Mouse (Mus musculus) embryo, embryonic 11 days (tissue): ENCODE results near the gene Tmem265.

Experiments used
- DNase-seq: peaks from one replicate; pipeline ENCODE4 v3.0.0-alpha.2; 2015

The Tmem265 gene

DNA sequence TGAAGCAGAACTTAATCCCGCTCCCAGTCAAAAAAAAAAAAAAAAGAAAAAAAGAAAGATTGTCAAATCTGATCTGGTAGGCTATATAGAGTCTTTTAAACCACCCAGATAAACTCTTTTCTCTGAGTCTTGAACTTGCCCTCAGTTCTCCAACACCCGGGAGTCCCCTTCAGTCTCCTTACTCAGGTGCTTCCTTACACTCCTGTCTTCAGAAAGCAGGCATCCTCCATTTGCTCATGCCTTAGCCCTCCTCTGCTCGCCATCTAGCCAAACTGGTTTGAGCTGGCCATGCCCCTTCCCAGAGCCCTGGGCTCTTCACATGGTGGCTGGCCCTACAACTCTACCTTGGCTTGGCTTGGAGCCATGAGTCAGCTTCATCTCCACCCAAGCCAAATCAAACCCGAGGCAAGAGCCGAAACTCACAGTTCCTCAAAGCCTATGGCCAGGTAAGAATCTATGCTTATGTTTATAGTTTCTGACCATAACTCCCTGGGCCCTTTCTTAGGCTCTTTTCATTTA lies at the start of gene Tmem265:
Gene Tmem265, plus strand, starts transcription at position 51 of the 519 bp plus-strand sequence.
- DNase-seq, result no peak

- peak; percentile 97 for DNase-seq
Measured at GRCm38 (mm10) chr7:127511808-127512230, 49.4 kb upstream of the Tmem265 start, which contains the start of gene Srcap. TSS of gene Srcap (plus strand) at chr7:127511983.

DNA sequence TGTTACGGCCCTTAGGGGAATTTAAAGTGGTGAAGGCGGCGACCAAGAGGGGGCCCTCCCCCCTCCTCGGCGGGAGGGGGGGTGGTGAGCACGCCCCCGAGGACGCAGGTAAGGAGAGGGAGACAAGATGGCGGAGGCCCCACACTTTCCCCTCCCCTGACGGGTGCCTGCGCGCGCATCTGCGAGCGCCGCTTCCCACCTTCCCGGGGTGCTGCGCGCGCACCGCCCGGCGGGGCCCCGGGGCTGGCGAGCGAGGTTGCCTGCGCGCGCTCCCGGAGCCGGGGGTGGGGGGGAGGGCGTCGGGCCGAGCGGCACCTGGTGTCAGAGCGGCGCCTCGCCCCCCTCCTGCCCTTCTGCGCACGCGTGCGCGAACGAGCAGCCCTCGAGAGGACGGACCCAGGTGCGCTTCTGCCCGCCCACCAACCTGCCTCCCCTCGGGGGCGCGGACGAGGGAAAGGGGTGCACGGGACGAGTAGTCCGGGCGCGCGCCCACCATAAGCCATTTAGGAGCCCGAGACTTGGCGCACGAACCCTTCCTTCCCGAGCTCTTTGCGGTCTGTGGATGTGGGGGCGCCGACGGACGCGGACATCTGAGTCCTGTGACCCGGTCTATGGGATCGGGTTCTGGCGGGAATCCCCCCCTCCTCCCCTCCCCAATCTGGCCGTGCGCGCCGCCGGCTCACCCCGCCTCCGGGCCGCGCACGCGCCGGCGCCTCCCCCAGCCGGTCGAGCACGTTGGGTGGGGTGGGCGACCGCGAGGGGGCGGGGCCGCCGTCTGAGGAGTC lies 48.8 kb upstream of the Tmem265 start:
- peak; percentile 95 for DNase-seq

GRCm38 (mm10) chr7:127513016-127513390 lies 48.2 kb upstream of the Tmem265 start:
- no peak for DNase-seq

DNA sequence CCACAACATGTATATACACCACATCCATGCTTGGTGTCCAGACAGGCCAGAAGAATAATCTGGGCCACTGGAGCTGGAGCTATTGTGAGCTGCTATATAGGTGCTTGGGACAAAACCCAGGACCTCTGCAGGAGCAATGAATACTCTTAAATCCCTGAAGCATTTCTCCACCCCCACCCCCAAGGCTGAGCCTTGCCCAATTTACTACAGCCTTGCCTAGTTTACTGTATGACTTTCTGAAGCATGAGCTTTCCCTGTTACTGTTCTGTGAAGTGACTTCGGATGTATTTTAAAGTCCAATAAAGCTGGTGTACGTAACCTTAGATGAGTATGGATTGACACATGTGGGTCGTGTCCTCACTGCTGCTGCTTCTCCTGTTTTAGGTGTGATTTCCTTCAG lies 47.4 kb upstream of the Tmem265 start:
- DNase-seq, result no peak

DNA sequence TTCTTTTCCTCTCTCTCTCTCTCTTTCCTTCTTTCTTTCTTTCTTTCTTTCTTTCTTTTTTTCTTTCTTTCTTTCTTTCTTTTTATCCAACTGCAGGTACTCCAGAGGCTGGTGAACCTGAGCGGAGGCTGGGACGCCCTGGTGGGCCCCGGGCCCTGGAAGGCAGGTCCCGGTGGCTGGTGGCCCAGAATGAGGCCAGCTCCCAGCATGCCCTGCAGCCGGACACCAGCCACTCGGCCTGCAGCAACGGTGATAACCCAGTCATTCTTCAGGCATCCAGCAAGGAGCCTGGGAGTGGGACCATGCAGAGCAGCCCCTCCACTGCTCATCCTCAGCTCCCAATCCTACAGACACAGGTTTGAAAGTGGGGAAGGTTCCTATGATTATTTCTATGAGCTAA lies 45.3 kb upstream of the Tmem265 start:
- no peak for DNase-seq

- DNase-seq, result no peak
Measured at GRCm38 (mm10) chr7:127516344-127516743, 44.8 kb upstream of the Tmem265 start.

GRCm38 (mm10) chr7:127519284-127519683 lies 41.9 kb upstream of the Tmem265 start, which contains the start of gene Gm42715:
TSS of gene Gm42715 (plus strand) at chr7:127519584.
- no peak for DNase-seq

DNA sequence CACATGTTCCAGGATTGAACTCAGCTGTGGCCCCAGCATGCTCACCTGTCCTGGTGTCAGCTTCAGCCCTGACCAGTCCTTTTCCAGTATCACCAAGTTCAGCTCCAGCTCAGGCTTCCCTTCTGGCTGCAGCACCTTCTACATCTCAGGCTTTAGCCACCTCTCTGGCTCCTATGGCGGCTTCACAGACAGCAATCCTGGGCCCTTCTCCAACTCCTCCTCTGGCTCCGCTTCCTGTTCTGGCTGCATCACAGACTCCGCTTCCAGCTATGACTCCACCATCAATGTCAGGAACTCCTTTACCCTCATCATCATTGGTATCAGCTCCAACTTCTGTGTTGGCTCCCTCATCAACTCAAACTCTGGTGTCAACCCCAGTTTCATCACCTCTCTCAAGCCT lies 19.5 kb upstream of the Tmem265 start:
- DNase-seq, result no peak

DNA sequence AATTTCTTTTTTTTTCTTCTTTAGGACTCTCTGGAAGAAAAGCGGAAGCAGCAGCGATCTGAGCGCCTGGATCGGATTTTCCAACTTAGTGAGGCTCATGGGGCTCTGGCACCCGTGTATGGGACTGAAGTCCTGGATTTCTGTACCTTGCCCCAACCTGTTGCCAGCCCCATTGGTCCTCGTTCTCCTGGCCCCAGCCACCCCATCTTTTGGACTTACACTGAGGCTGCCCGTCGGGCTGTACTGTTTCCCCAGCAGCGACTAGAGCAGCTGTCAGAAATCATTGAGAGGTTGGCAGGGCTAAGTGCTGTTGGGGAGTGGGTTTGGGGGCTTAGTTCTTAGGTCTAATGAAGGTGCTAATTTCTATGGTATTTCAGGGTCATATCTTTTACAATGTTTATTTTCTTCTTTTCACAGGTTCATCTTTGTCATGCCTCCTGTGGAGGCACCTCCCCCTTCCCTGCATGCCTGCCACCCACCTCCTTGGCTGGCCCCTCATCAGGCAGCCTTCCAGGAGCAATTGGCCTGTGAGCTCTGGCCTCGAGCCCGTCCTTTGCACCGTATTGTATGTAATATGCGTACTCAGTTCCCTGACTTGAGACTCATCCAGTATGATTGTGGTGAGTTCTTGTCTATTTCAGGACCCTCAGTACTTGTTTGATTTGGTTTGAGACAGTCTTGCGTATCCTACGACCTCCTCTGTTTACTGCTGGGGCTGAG lies 11.9 kb upstream of the Tmem265 start:
- no peak for DNase-seq

- no peak for DNase-seq
Measured at GRCm38 (mm10) chr7:127551558-127551957, 9.6 kb upstream of the Tmem265 start.

DNA sequence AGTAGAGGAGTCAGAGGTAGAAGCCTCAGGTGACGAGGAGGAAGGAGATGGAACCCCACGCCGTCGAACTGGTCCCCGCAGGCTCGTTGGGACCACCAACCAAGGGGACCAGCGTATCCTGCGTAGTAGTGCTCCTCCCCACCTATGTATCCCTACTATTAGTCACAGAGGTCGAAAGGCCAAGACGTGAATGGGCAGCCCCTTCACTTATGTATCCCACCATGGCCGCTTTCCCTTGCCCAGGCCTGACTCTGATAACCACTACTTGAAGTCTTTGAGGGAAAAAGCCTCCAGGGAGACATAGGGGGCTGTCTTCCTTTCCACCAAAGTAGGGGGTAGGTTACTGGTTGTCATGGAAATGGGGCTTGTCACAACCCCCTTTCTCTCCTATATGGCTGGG lies 610 bp upstream of the Tmem265 start:
- DNase-seq, result no peak

DNA sequence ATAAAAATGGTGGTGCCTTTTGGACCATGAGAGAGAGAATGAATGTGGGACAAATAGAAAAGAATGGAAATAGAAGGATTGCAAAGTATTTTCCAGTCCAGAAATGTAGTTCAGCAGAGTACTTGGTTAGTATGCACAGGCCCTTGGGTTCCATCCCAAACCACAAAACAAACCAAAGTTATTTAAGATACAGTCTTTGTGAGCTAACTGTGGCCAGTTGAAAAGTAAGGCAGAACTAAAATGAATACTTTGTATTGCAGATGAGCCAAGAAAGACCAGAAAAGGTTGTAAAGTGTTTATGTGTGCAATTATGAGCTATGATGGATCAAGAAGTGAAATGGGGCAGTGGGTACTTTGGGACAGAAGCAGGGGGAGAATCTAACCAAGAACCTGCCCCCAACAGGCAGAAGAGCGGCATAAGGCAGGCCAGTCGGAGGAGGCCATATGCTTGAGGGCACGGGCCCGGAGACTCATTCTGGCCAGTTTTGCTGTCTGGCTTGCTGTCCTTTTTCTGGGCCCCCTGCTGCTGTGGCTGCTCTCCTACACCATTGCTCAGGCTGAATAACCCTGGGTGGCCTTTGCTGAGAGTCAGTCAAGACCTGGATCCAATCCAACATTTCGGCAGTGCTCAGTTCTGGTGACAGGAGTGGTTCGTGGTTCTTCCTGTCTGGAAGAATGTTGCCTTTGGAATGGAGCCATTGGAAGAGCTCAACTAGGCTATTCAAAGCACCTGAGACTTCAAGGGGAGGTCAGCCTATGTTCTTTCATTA lies 3.4 kb downstream of the Tmem265 start:
- DNase-seq, result no peak

- DNase-seq, result peak; percentile 96
Measured at GRCm38 (mm10) chr7:127572895-127573471, 11.8 kb downstream of the Tmem265 start, which contains the start of gene Phkg2. TSS of gene Phkg2 (plus strand) at chr7:127573340.

DNA sequence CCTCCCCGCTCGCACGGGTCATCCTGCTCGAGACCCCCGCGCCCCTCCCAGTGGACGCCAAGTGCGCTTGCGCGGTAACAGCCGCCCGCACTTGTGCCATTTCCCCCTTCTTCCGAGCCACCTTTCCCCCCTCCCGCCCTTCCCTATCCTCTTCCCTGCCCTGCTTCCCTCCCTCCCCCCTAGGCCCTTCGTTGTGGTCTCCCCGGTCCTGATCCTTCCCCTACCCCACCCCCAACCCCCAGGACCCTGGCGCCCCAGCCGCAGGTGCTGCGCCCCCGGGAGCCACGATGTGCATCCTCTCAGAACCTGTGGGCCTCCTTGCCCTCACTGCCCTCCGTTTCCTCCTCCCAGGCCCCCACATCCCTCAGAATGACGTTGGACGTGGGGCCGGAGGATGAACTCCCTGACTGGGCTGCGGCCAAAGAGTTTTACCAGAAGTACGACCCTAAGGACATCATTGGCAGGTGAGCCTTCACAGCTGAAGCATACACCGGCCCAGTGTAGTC lies 12.4 kb downstream of the Tmem265 start:
- DNase-seq, result no peak

GRCm38 (mm10) chr7:127574115-127574514 lies 12.9 kb downstream of the Tmem265 start:
- no peak for DNase-seq

- no peak for DNase-seq
Measured at GRCm38 (mm10) chr7:127583260-127583659, 22.1 kb downstream of the Tmem265 start.

- no peak for DNase-seq
Measured at GRCm38 (mm10) chr7:127585031-127585430, 23.8 kb downstream of the Tmem265 start.

DNA sequence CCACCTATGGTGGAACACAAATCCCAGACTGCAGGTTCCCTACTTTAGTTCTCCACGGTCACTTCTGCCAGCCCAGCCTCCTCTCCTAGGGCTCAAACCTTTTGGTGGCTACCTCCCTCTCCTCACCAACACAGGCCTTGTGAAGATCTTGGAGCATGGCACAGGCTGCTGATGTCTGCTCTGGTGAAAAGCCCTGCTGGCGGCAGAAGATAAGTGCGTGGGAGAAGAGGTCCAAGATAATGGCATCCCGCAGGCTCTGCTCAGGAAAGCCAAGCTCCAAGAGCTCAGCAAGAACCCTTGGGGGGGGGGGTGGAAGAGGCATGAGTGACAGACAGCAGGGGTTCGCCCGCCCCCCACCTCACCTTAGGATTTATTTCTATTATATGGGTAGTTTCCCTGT lies 25.0 kb downstream of the Tmem265 start:
- DNase-seq, result no peak

DNA sequence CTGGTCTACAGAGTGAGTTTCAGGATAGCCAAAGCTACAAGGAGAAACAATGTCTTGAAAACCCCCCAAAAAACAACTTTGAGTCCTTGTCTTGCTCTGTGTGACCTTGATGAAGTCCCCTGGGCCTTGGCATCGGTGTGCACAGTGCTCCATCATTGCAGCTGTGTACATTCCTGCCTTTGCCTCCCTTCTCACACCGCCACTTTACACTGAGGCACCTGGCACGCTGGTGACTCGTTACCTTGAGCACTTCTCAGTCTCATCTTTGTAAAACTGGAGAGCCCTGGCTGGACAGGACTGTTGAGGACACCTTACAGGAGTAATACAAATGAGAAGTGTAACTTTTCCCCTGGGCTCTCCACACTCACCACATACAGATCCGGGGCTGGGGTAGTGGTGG lies 26.0 kb downstream of the Tmem265 start:
- no peak for DNase-seq

DNA sequence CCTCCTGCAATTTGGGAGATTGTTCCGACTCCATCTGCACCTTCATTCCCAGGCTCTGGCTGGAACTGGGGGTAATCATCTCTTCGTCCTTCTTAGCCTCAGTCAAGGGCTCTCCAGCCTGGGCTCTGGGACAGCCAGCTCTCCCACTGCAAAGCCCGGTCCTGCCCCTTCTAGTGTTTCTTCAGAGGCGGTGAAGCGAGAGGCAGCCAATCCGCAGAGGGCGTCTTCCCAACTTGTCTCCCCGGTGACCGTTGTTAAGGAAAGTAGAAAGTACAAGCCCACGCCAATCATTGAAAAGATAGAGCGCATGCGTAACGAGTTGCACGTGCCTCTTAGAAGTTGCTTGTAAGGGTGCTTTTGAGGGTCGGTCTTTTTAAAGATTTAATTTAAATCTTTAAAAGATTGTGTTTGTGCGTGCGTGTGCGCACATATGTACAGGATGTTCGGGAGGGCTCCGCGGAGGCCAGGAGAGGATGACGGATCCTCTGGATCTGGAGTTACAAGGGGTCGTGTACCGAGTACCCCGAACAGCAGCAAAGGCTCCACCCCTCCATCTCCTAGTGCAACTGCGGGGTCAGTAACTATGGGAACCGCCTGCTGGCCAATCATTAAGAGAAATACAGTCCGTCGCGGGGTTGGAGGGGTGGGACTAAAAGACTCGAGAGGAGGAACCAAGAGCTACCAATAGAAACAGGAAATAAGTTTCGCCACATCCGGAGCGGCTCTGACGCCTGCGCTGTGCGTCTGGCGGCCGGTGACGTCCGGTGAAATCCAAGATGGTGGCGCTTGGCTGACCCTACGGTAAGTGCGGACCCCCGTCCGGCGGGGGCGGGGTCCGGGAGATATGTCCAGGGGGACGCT lies 27.1 kb downstream of the Tmem265 start, which contains the start of the genes Ccdc189 and Rnf40:
Gene Ccdc189, minus strand, starts transcription at position 585 of the 861 bp plus-strand sequence.
Gene Rnf40, plus strand, starts transcription at position 757 of the 861 bp plus-strand sequence.
- peak; percentile 98 for DNase-seq
